Mouse (Mus musculus) thymus, postnatal 10 days (tissue): ENCODE data around the gene Tipin.
A peak's percentile ranks its signal among the peaks of the same experiment; 100 is the strongest.
"Not testable (repeated sequence)": the region's sequence is repeated elsewhere in the genome, so short reads cannot be mapped to it uniquely, and the experiment has no call there.

Experiments used
- DNase-seq, 2 experiments: peaks; one replicate each; pipeline ENCODE4 v3.0.0; 2021; ENCODE audit warnings: low spot score in 2 of 2

Tipin gene

GRCm38 (mm10) chr9:64271249-64271648 lies 10.1 kb upstream of the Tipin start:
- no peak for DNase-seq

- DNase-seq: peak in 1 of 2 experiments; percentile 25
These were observed 8.8 kb upstream of the Tipin start for GRCm38 (mm10) chr9:64272611-64273010.

GRCm38 (mm10) chr9:64273757-64274156 lies 7.6 kb upstream of the Tipin start:
- DNase-seq: no peak

- DNase-seq: no peak
These were observed 7.1 kb upstream of the Tipin start for GRCm38 (mm10) chr9:64274291-64274690.

GRCm38 (mm10) chr9:64274919-64275318 lies 6.5 kb upstream of the Tipin start:
- DNase-seq: peak in 1 of 2 experiments; percentile 20

- DNase-seq: peak; percentile 50 to 74
These were observed 3.7 kb upstream of the Tipin start for GRCm38 (mm10) chr9:64277706-64278105.

- DNase-seq: no peak
These were observed 2.6 kb upstream of the Tipin start for GRCm38 (mm10) chr9:64278665-64279310.

GRCm38 (mm10) chr9:64281781-64282178 lies 399 bp downstream of the Tipin start:
- no peak for DNase-seq

GRCm38 (mm10) chr9:64282404-64282987 lies 1.1 kb downstream of the Tipin start:
- DNase-seq: no peak

GRCm38 (mm10) chr9:64303086-64303485 lies 21.7 kb downstream of the Tipin start:
- not testable (repeated sequence) for DNase-seq

GRCm38 (mm10) chr9:64306476-64307312 lies 25.3 kb downstream of the Tipin start:
- no peak for DNase-seq

- DNase-seq: no peak
These were observed 29.8 kb downstream of the Tipin start for GRCm38 (mm10) chr9:64310996-64311785.

- no peak for DNase-seq
These were observed 30.7 kb downstream of the Tipin start for GRCm38 (mm10) chr9:64312128-64312527.

- DNase-seq: no peak
These were observed 33.3 kb downstream of the Tipin start for GRCm38 (mm10) chr9:64314696-64315095.

GRCm38 (mm10) chr9:64316986-64317385 lies 35.6 kb downstream of the Tipin start:
- DNase-seq: no peak

GRCm38 (mm10) chr9:64323976-64324375 lies 42.6 kb downstream of the Tipin start:
- DNase-seq: no peak

- no peak for DNase-seq
These were observed 54.4 kb downstream of the Tipin start for GRCm38 (mm10) chr9:64335825-64336224.

- no peak for DNase-seq
These were observed 58.0 kb downstream of the Tipin start for GRCm38 (mm10) chr9:64339361-64339760.

- DNase-seq: peak; percentile 53 to 57
These were observed 59.2 kb downstream of the Tipin start for GRCm38 (mm10) chr9:64340351-64341253.

GRCm38 (mm10) chr9:64341254-64341566 lies 59.8 kb downstream of the Tipin start, which contains the start of gene Dis3l:
Gene Dis3l, minus strand, starts transcription at chr9:64341288.
- no peak for DNase-seq

GRCm38 (mm10) chr9:64341671-64342070 lies 60.3 kb downstream of the Tipin start:
- no peak for DNase-seq
